14 mouse cellular contexts compared by ENCODE assay signal in genomic region chr3:138851876-138852275, GRCm38 (mm10).
DNase-seq lines count a peak whose midpoint lies in the region; ATAC-seq lines count a peak whose summit lies in the region.
"Had no signal": no experiment of that assay in that cellular context is flagged by ENCODE, and none has a peak within 500 bp of the region (broad histone marks: within the 10 kb centered on the region; RNA-seq: fewer than 3 reads in every experiment).

No protein-coding gene starts in this region.

- peak; percentile 76 for DNase-seq in heart, adult 11 months
- no peak for DNase-seq in heart, adult 9 months (ENCODE audit: low spot score in 2 of 2)
- peak; percentile 62 for DNase-seq in embryo, embryonic 11 days
- DNase-seq in neural tube, embryonic 10.5 days (ENCODE audit: extremely low spot score, low spot score): peak; percentile 69
- DNase-seq in urinary bladder, postnatal 14 days (ENCODE audit: low spot score): no peak
- DNase-seq in adrenal gland, postnatal 36 days: no peak
- DNase-seq: cerebellum, adult 18-20 months; gastrocnemius, postnatal 25 days; right cerebral cortex, postnatal 14 days had no signal

- no peaks in the 10 kb centered on the region for H3K36me3 ChIP-seq in hindbrain, embryonic 16.5 days (ENCODE audit: control insufficient read depth, insufficient read depth, low read length)
- H3K36me3 ChIP-seq: forebrain, embryonic 15.5 days; G1E; liver, embryonic 15.5 days had no signal

- no peaks in the 10 kb centered on the region for H3K9me3 ChIP-seq in hindbrain, embryonic 16.5 days (ENCODE audit: control insufficient read depth, low read length)
- H3K9me3 ChIP-seq: forebrain, embryonic 15.5 days; G1E; liver, embryonic 15.5 days had no signal

- peaks cover 49% of the 10 kb centered on the region for H3K4me1 ChIP-seq in hindbrain, embryonic 16.5 days (ENCODE audit: control insufficient read depth, insufficient read depth, low read depth, low read length)
- H3K4me1 ChIP-seq: liver, embryonic 15.5 days had no signal

- ATAC-seq in hindbrain, embryonic 16.5 days: peak; percentile 51; the same call in 1 of the 2 replicates
- ATAC-seq in erythroid progenitor cell, adult 5-6 weeks (replicated peaks; ENCODE audit: low FRiP score, poor library complexity, severe bottlenecking): no peak
- ATAC-seq: forebrain, embryonic 15.5 days had no signal

- 54% methylated on average over 8 of the region's 8 CpGs for WGBS in hindbrain, embryonic 16.5 days

- H3K4me2 ChIP-seq in hindbrain, embryonic 16.5 days (ENCODE audit: low read length): no peak overlapping the region
- H3K4me2 ChIP-seq: forebrain, embryonic 15.5 days; liver, embryonic 15.5 days had no signal

- H3K4me3 ChIP-seq in hindbrain, embryonic 16.5 days (ENCODE audit: low read length): no peak overlapping the region
- H3K4me3 ChIP-seq: forebrain, embryonic 15.5 days; liver, embryonic 15.5 days had no signal

- no peaks in the 10 kb centered on the region for H3K27me3 ChIP-seq in hindbrain, embryonic 16.5 days (replicated peaks; ENCODE audit: control insufficient read depth, insufficient read depth, low read length)
- H3K27me3 ChIP-seq: forebrain, embryonic 15.5 days; liver, embryonic 15.5 days had no signal

- no peak overlapping the region for H3K9ac ChIP-seq in hindbrain, embryonic 16.5 days (ENCODE audit: low read depth, low read length)
- H3K9ac ChIP-seq: forebrain, embryonic 15.5 days; liver, embryonic 15.5 days had no signal

- no peak overlapping the region for H3K27ac ChIP-seq in hindbrain, embryonic 16.5 days (ENCODE audit: low read depth, low read length)
- H3K27ac ChIP-seq: liver, embryonic 15.5 days had no signal

Comparison
In these comparisons a context has a peak if more than half of its experiments do, and no peak if none do; other contexts are left out.
1. DNase-seq: peak in heart, adult 11 months (single experiment), embryo, embryonic 11 days (single experiment) and neural tube, embryonic 10.5 days (single experiment); none in heart, adult 9 months (0 of 2), urinary bladder, postnatal 14 days (single experiment) and adrenal gland, postnatal 36 days (0 of 2).